Mouse (Mus musculus): Measurements from ENCODE around the gene I830077J02Rik. TPM values are rescaled to one million over a fixed set of nuclear protein-coding genes. Genes with fewer than 3 reads are reported as not detected.

I830077J02Rik gene
- total and polyA plus RNA-seq, 3 experiments = 2.8 to 9.4 TPM; not detected in 1

Other genes with a start within 250 kb of the I830077J02Rik start
- gene Ddx20, start 245.1 kb downstream of the I830077J02Rik start, total RNA-seq (2012; rRNA removed) = 37.3 and 38.0 TPM in 2 replicates
- 10 to 100 TPM; 31.6 to 66.8 TPM for gene Ddx20, start 245.1 kb downstream of the I830077J02Rik start, polyA plus RNA-seq (2012; ENCODE audit: insufficient read depth in 1 of 2, insufficient read length in 2 of 2, low read depth in 1 of 2, low replicate concordance in 2 of 2, missing spikeins in 1 of 2)
- gene Inka2, start 228.1 kb downstream of the I830077J02Rik start, total RNA-seq (2012; rRNA removed) = 0.20 and 0.39 TPM in 2 replicates
- under 1 TPM in 1 of 2 experiments, not detected in 1; 0.61 TPM for gene Inka2, start 228.1 kb downstream of the I830077J02Rik start, polyA plus RNA-seq (2012; ENCODE audit: insufficient read depth in 1 of 2, insufficient read length in 2 of 2, low read depth in 1 of 2, low replicate concordance in 2 of 2, missing spikeins in 1 of 2)
- 32.3 and 39.7 TPM in 2 replicates for gene Rap1a, start 131.3 kb downstream of the I830077J02Rik start, total RNA-seq (2012; rRNA removed)
- gene Rap1a, start 131.3 kb downstream of the I830077J02Rik start, polyA plus RNA-seq (2012; ENCODE audit: insufficient read depth in 1 of 2, insufficient read length in 2 of 2, low read depth in 1 of 2, low replicate concordance in 2 of 2, missing spikeins in 1 of 2) = 10 to 100 TPM in 1 of 2 experiments, not detected in 1; 64.5 TPM
- 0.36 and 0.42 TPM in 2 replicates for gene Adora3, start 61.8 kb downstream of the I830077J02Rik start, total RNA-seq (2012; rRNA removed)
- gene Adora3, start 61.8 kb downstream of the I830077J02Rik start, polyA plus RNA-seq (2012; ENCODE audit: insufficient read depth in 1 of 2, insufficient read length in 2 of 2, low read depth in 1 of 2, low replicate concordance in 2 of 2, missing spikeins in 1 of 2) = under 1 TPM in 1 of 2 experiments, not detected in 1; 0.65 TPM
- 0.27 and 0.39 TPM in 2 replicates for gene Tmigd3, start 61.8 kb downstream of the I830077J02Rik start, total RNA-seq (2012; rRNA removed)
- under 1 TPM in 1 of 2 experiments, not detected in 1; 0.36 TPM for gene Tmigd3, start 61.8 kb downstream of the I830077J02Rik start, polyA plus RNA-seq (2012; ENCODE audit: insufficient read depth in 1 of 2, insufficient read length in 2 of 2, low read depth in 1 of 2, low replicate concordance in 2 of 2, missing spikeins in 1 of 2)
- gene Wdr77, start 26.7 kb upstream of the I830077J02Rik start, total RNA-seq (2012; rRNA removed) = 103 and 116 TPM in 2 replicates
- 100 to 1,000 TPM in 1 of 2 experiments, not detected in 1; 204 TPM for gene Wdr77, start 26.7 kb upstream of the I830077J02Rik start, polyA plus RNA-seq (2012; ENCODE audit: insufficient read depth in 1 of 2, insufficient read length in 2 of 2, low read depth in 1 of 2, low replicate concordance in 2 of 2, missing spikeins in 1 of 2)
- 309 and 313 TPM in 2 replicates for gene Atp5f1, start 27.4 kb upstream of the I830077J02Rik start, total RNA-seq (2012; rRNA removed)
- 100 to 1,000 TPM in 1 of 2 experiments, not detected in 1; 344 TPM for gene Atp5f1, start 27.4 kb upstream of the I830077J02Rik start, polyA plus RNA-seq (2012; ENCODE audit: insufficient read depth in 1 of 2, insufficient read length in 2 of 2, low read depth in 1 of 2, low replicate concordance in 2 of 2, missing spikeins in 1 of 2)
- 0.62 and 0.65 TPM in 2 replicates for gene Ovgp1, start 41.0 kb upstream of the I830077J02Rik start, total RNA-seq (2012; rRNA removed)
- 1 to 10 TPM in 1 of 2 experiments, not detected in 1; 2.2 TPM for gene Ovgp1, start 41.0 kb upstream of the I830077J02Rik start, polyA plus RNA-seq (2012; ENCODE audit: insufficient read depth in 1 of 2, insufficient read length in 2 of 2, low read depth in 1 of 2, low replicate concordance in 2 of 2, missing spikeins in 1 of 2)
- gene Pifo, start 82.0 kb upstream of the I830077J02Rik start, total RNA-seq (2012; rRNA removed) = not detected in 2 replicates
- gene Pifo, start 82.0 kb upstream of the I830077J02Rik start, polyA plus RNA-seq (2012; ENCODE audit: insufficient read depth in 1 of 2, insufficient read length in 2 of 2, low read depth in 1 of 2, low replicate concordance in 2 of 2, missing spikeins in 1 of 2) = not detected
- not detected in 2 replicates for gene Chil5, start 100.2 kb upstream of the I830077J02Rik start, total RNA-seq (2012; rRNA removed)
- not detected for gene Chil5, start 100.2 kb upstream of the I830077J02Rik start, polyA plus RNA-seq (2012; ENCODE audit: insufficient read depth in 1 of 2, insufficient read length in 2 of 2, low read depth in 1 of 2, low replicate concordance in 2 of 2, missing spikeins in 1 of 2)
- gene Chia1, start 180.6 kb upstream of the I830077J02Rik start, total RNA-seq (2012; rRNA removed) = not detected in 2 replicates
- not detected for gene Chia1, start 180.6 kb upstream of the I830077J02Rik start, polyA plus RNA-seq (2012; ENCODE audit: insufficient read depth in 1 of 2, insufficient read length in 2 of 2, low read depth in 1 of 2, low replicate concordance in 2 of 2, missing spikeins in 1 of 2)
- not detected in 2 replicates for gene Chil3, start 234.9 kb upstream of the I830077J02Rik start, total RNA-seq (2012; rRNA removed)
- not detected for gene Chil3, start 234.9 kb upstream of the I830077J02Rik start, polyA plus RNA-seq (2012; ENCODE audit: insufficient read depth in 1 of 2, insufficient read length in 2 of 2, low read depth in 1 of 2, low replicate concordance in 2 of 2, missing spikeins in 1 of 2)

Measured in MEL (cell line).